Mouse (Mus musculus): Measurements from ENCODE around the gene C2cd3. TPM values are rescaled to one million over a fixed set of nuclear protein-coding genes. Genes with fewer than 3 reads are reported as not detected.
A peak's percentile ranks its signal among the peaks of the same experiment; 100 is the strongest.

C2cd3 gene
- 20.1 and 22.9 TPM in 2 replicates for polyA plus RNA-seq (2016; fragmentation: Nextera tagmentation; extraction: Ambion mirVana)

GRCm38 (mm10) chr7:100371495-100372451 lies at the start of gene C2cd3, which contains the start of gene Ppme1:
C2cd3 (plus strand) TSS chr7:100372233.
Ppme1 (minus strand) TSS chr7:100372307.
- H3K27ac ChIP-seq: peak within 1 kb of the TSS; percentile 91
- H3K9me3 ChIP-seq: no peaks in the 10 kb centered on the region
- peak within 1 kb of the TSS; percentile 74 for H3K4me3 ChIP-seq
- peaks cover 20% of the 10 kb centered on the region for H3K36me3 ChIP-seq
- no peaks in the 10 kb centered on the region for H3K27me3 ChIP-seq (ENCODE audit: insufficient read depth, poor library complexity, severe bottlenecking)
- DNase-seq (ENCODE audit: low spot score): peak; percentile 100
- under 1% methylated on average over 54 of the region's 54 CpGs for WGBS
- H3K4me1 ChIP-seq: peaks cover 12% of the 10 kb centered on the region; the same call in 1 of the 2 replicates

- DNase-seq (ENCODE audit: low spot score): no peak
- Histone ChIP-seq H3K36me3 (peaks cover 35% of the 10 kb centered on the region), H3K9me3 (no peaks in the 10 kb centered on the region), H3K4me3 (no peak overlapping the region), H3K4me1 (0 out of 2 replicates have a peak, but pooled peaks cover 3% of the 10 kb centered on the region), H3K27me3 (ENCODE audit: insufficient read depth, poor library complexity, severe bottlenecking) (no peaks in the 10 kb centered on the region), H3K27ac (no peak overlapping the region)
- 81% methylated on average over 3 of the region's 3 CpGs for WGBS
Measured at GRCm38 (mm10) chr7:100323721-100324120, 48.3 kb upstream of the C2cd3 start.

DNA sequence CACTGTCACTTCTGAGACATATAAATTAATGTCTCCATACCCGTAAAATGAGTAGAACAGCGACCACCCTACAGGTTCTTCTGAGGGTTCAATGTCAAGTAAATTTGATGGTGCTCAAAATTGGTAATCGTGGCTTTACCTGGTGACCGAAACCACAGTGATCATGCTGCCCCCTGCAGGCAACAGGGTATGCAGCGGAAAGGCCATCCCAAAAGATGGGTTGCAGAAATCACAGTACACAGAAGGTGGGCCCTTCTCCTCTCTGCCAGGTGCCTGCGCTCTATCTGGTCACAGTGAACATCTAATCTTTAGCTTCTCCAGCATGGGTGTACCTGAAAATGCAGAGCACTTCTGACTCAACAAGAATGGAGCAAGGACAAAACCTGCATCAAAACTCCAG lies 46.6 kb upstream of the C2cd3 start:
- WGBS: 79% methylated on average over 6 of the region's 6 CpGs
- H3K27ac ChIP-seq: no peak overlapping the region
- no peak overlapping the region for H3K4me3 ChIP-seq
- H3K9me3 ChIP-seq: no peaks in the 10 kb centered on the region
- H3K36me3 ChIP-seq: peaks cover 48% of the 10 kb centered on the region
- H3K4me1 ChIP-seq: 0 out of 2 replicates have a peak, but pooled peaks cover 3% of the 10 kb centered on the region
- peak; percentile 39 for DNase-seq (ENCODE audit: low spot score)
- H3K27me3 ChIP-seq (ENCODE audit: insufficient read depth, poor library complexity, severe bottlenecking): no peaks in the 10 kb centered on the region

- Histone ChIP-seq H3K27ac (no peak overlapping the region), H3K4me1 (no peaks in the 10 kb centered on the region), H3K4me3 (no peak overlapping the region), H3K27me3 (ENCODE audit: insufficient read depth, poor library complexity, severe bottlenecking) (no peaks in the 10 kb centered on the region), H3K36me3 (peaks cover 66% of the 10 kb centered on the region), H3K9me3 (no peaks in the 10 kb centered on the region)
- no peak for DNase-seq (ENCODE audit: low spot score)
- WGBS: 91% methylated on average over 7 of the region's 7 CpGs
Measured at GRCm38 (mm10) chr7:100327514-100327913, 44.5 kb upstream of the C2cd3 start.

DNA sequence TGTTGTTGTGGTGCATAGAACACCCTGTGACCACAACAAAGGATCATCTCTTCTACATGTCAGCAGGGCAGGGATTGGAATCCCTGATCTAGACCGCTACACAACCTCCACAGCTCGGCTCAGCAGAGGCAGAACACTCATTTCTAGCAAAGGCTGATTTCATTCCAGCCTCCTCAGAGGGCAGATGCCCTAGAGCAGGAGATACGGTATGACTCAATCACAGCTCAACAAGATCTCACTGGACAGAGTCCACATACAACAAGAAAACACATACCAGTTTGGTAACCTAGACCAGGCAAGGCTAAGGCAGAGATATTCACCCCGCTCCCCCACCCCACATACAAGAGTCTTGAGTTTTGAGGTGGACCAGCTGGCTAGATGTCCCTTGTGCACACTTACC lies 43.4 kb upstream of the C2cd3 start:
- Histone ChIP-seq H3K27ac (no peak overlapping the region), H3K27me3 (ENCODE audit: insufficient read depth, poor library complexity, severe bottlenecking) (no peaks in the 10 kb centered on the region), H3K9me3 (no peaks in the 10 kb centered on the region), H3K4me3 (no peak overlapping the region), H3K4me1 (no peaks in the 10 kb centered on the region), H3K36me3 (peaks cover 77% of the 10 kb centered on the region)
- 90% methylated on average over 4 of the region's 4 CpGs for WGBS
- DNase-seq (ENCODE audit: low spot score): no peak

DNA sequence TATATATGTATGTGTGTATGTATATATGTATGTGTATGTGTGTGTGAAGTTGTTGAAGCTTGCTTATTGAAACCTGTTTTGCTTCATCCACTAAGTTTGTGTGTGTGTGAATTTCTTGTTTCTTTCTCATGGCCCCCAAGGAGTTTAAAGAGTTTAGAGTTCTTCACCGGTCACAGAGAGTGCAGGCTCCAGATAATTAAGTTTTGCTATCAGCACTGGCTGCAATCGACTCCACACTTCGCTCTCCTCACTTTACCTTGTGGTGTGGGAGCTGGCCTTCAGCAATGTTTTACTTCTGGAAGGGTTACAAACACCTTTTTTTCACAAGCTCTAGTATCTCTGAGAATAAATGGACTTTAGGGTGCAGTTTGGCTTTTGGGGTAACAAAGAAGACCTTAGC lies 40.8 kb upstream of the C2cd3 start:
- H3K4me3 ChIP-seq: no peak overlapping the region
- no peak for DNase-seq (ENCODE audit: low spot score)
- no peak overlapping the region for H3K27ac ChIP-seq
- no peaks in the 10 kb centered on the region for H3K27me3 ChIP-seq (ENCODE audit: insufficient read depth, poor library complexity, severe bottlenecking)
- H3K36me3 ChIP-seq: peaks cover 91% of the 10 kb centered on the region
- no peaks in the 10 kb centered on the region for H3K9me3 ChIP-seq
- 94% methylated on average over 3 of the region's 3 CpGs for WGBS
- no peaks in the 10 kb centered on the region for H3K4me1 ChIP-seq

DNA sequence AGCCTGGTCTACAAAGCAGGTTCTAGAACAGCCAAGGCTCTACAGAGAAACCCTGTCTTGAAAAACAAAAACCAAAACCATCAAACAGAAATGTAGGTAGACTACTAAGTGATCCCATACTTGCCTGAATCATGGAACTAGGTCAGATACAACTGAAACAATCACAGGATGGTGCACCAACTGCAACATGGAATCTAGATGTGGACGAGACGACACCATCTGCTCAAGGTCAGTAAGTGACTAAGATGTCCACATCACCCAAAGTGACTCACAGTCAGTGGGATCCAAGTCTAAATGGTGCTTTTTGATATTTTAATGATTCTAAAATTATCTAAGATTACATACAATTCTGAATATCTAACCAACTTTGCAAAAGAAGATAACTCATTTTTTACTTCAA lies 36.1 kb upstream of the C2cd3 start:
- Histone ChIP-seq H3K27ac (no peak overlapping the region), H3K4me1 (no peaks in the 10 kb centered on the region), H3K27me3 (ENCODE audit: insufficient read depth, poor library complexity, severe bottlenecking) (no peaks in the 10 kb centered on the region), H3K4me3 (no peak overlapping the region), H3K9me3 (no peaks in the 10 kb centered on the region), H3K36me3 (peaks cover 92% of the 10 kb centered on the region)
- DNase-seq (ENCODE audit: low spot score): no peak
- WGBS: 92% methylated on average over 2 of the region's 2 CpGs

DNA sequence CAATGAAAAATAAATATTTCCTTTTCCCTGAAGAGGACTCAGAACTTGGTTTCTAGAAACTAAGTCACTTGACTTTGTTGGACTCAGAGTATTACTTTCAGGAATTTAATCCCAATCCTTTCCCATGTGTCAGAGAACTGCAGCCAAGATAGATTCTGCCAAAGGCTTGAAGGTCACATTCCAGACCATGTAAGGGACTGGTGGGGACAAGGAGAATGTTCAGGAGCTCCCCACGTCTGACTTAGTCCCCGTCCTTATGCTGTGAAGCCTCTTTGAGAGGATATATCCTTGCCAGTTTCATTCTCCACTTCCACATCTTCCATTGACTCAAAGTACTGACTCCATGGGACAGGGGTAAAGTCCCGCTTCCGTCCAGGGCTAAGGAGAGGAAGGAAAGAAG lies 17.0 kb upstream of the C2cd3 start:
- Histone ChIP-seq H3K9me3 (no peaks in the 10 kb centered on the region), H3K4me3 (no peak overlapping the region), H3K27me3 (ENCODE audit: insufficient read depth, poor library complexity, severe bottlenecking) (no peaks in the 10 kb centered on the region), H3K27ac (no peak overlapping the region), H3K36me3 (peaks cover 11% of the 10 kb centered on the region), H3K4me1 (no peaks in the 10 kb centered on the region; the same call in 1 of the 2 replicates)
- 62% methylated on average over 4 of the region's 4 CpGs for WGBS
- no peak for DNase-seq (ENCODE audit: low spot score)

- Histone ChIP-seq H3K27ac (no peak overlapping the region), H3K4me3 (no peak overlapping the region), H3K4me1 (no peaks in the 10 kb centered on the region; the same call in 1 of the 2 replicates), H3K36me3 (peaks cover 8% of the 10 kb centered on the region), H3K27me3 (ENCODE audit: insufficient read depth, poor library complexity, severe bottlenecking) (no peaks in the 10 kb centered on the region), H3K9me3 (no peaks in the 10 kb centered on the region)
- 87% methylated on average over 5 of the region's 5 CpGs for WGBS
- no peak for DNase-seq (ENCODE audit: low spot score)
Measured at GRCm38 (mm10) chr7:100356324-100356723, 15.7 kb upstream of the C2cd3 start.

GRCm38 (mm10) chr7:100356768-100357167 lies 15.3 kb upstream of the C2cd3 start:
- Histone ChIP-seq H3K27ac (no peak overlapping the region), H3K9me3 (no peaks in the 10 kb centered on the region), H3K4me3 (no peak overlapping the region), H3K36me3 (peaks cover 8% of the 10 kb centered on the region), H3K27me3 (ENCODE audit: insufficient read depth, poor library complexity, severe bottlenecking) (no peaks in the 10 kb centered on the region), H3K4me1 (peaks cover under 1% of the 10 kb centered on the region; the same call in 1 of the 2 replicates)
- DNase-seq (ENCODE audit: low spot score): no peak
- 96% methylated on average over 1 of the region's 1 CpGs for WGBS

- H3K27ac ChIP-seq: no peak overlapping the region
- no peaks in the 10 kb centered on the region for H3K9me3 ChIP-seq
- no peaks in the 10 kb centered on the region for H3K27me3 ChIP-seq (ENCODE audit: insufficient read depth, poor library complexity, severe bottlenecking)
- DNase-seq (ENCODE audit: low spot score): no peak
- H3K36me3 ChIP-seq: peaks cover 6% of the 10 kb centered on the region
- peaks cover 4% of the 10 kb centered on the region; the same call in 1 of the 2 replicates for H3K4me1 ChIP-seq
- H3K4me3 ChIP-seq: no peak overlapping the region
Measured at GRCm38 (mm10) chr7:100357856-100358255, 14.2 kb upstream of the C2cd3 start.

- Histone ChIP-seq H3K4me3 (no peak overlapping the region), H3K27ac (no peak overlapping the region), H3K27me3 (ENCODE audit: insufficient read depth, poor library complexity, severe bottlenecking) (no peaks in the 10 kb centered on the region), H3K4me1 (peaks cover 23% of the 10 kb centered on the region), H3K36me3 (no peaks in the 10 kb centered on the region), H3K9me3 (no peaks in the 10 kb centered on the region)
- DNase-seq (ENCODE audit: low spot score): no peak
- 76% methylated on average over 2 of the region's 2 CpGs for WGBS
Measured at GRCm38 (mm10) chr7:100363162-100363561, 8.9 kb upstream of the C2cd3 start.

DNA sequence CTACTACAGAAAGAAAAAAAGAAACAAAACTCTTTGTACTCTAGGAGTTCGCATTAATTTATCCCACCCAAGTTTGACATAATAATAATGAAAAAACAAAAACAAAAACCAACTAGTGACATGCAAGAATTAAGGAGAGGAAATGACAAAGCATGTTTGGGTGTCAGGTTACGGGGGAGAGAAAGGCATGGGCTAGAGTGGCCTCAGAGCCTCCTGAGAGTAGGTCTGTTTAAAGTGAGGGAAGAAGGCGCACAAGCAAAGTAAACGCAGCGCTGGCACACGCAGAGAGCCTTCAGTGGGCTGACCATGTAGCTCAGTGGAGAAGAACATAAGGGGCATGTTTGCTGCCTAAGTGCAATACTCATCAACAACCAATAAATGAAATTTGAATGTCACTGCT lies 7.1 kb upstream of the C2cd3 start:
- Histone ChIP-seq H3K27me3 (ENCODE audit: insufficient read depth, poor library complexity, severe bottlenecking) (no peaks in the 10 kb centered on the region), H3K4me1 (peaks cover 26% of the 10 kb centered on the region), H3K36me3 (no peaks in the 10 kb centered on the region), H3K9me3 (no peaks in the 10 kb centered on the region), H3K4me3 (no peak overlapping the region), H3K27ac (no peak overlapping the region)
- DNase-seq (ENCODE audit: low spot score): no peak
- WGBS: 40% methylated on average over 6 of the region's 6 CpGs
